Mouse (Mus musculus): ENCODE measurements around the gene Tex22. TPM values are rescaled to one million over a fixed set of nuclear protein-coding genes. Genes with fewer than 3 reads are reported as not detected.

The Tex22 gene
- polyA plus RNA-seq, 1 experiment from 2014 or later = not detected

GRCm38 (mm10) chr12:113048103-113048502, 26.2 kb upstream of the Tex22 start:
- Histone ChIP-seq H3K4me1 (ENCODE audit: control insufficient read depth, insufficient read depth, low read length) (peaks cover 6% of the 10 kb centered on the region; the same call in 1 of the 2 replicates), H3K36me3 (ENCODE audit: control insufficient read depth, insufficient read depth, low read length) (peaks cover 47% of the 10 kb centered on the region), H3K9me3 (ENCODE audit: control insufficient read depth, low read length) (no peaks in the 10 kb centered on the region), H3K9ac (ENCODE audit: low read depth, low read length) (no peak overlapping the region), H3K4me3 (ENCODE audit: low read length) (no peak overlapping the region), H3K27me3 (ENCODE audit: control insufficient read depth, insufficient read depth, low read length) (no peaks in the 10 kb centered on the region), H3K27ac (ENCODE audit: low read depth, low read length) (no peak overlapping the region), H3K4me2 (replicated peaks; ENCODE audit: low read depth, low read length) (no peak overlapping the region)
- no peak for ATAC-seq (ENCODE audit: low FRiP score, low TSS enrichment)
- WGBS = 93% methylated on average over 5 of the region's 5 CpGs

- ATAC-seq (ENCODE audit: low FRiP score, low TSS enrichment) = no peak
- Histone ChIP-seq H3K4me2 (replicated peaks; ENCODE audit: low read depth, low read length) (no peak overlapping the region), H3K27ac (ENCODE audit: low read depth, low read length) (no peak overlapping the region), H3K4me1 (ENCODE audit: control insufficient read depth, insufficient read depth, low read length) (peaks cover 6% of the 10 kb centered on the region; the same call in 1 of the 2 replicates), H3K9ac (ENCODE audit: low read depth, low read length) (no peak overlapping the region), H3K9me3 (ENCODE audit: control insufficient read depth, low read length) (no peaks in the 10 kb centered on the region), H3K4me3 (ENCODE audit: low read length) (no peak overlapping the region), H3K27me3 (ENCODE audit: control insufficient read depth, insufficient read depth, low read length) (no peaks in the 10 kb centered on the region), H3K36me3 (ENCODE audit: control insufficient read depth, insufficient read depth, low read length) (peaks cover 62% of the 10 kb centered on the region)
- 85% methylated on average over 9 of the region's 9 CpGs for WGBS
These were observed 24.5 kb upstream of the Tex22 start for GRCm38 (mm10) chr12:113049836-113050235.

- H3K27ac ChIP-seq (ENCODE audit: low read depth, low read length) = no peak overlapping the region
- H3K4me2 ChIP-seq (replicated peaks; ENCODE audit: low read depth, low read length) = no peak overlapping the region
- H3K27me3 ChIP-seq (ENCODE audit: control insufficient read depth, insufficient read depth, low read length) = no peaks in the 10 kb centered on the region
- H3K4me1 ChIP-seq (ENCODE audit: control insufficient read depth, insufficient read depth, low read length) = peaks cover 6% of the 10 kb centered on the region; the same call in 1 of the 2 replicates
- no peaks in the 10 kb centered on the region for H3K9me3 ChIP-seq (ENCODE audit: control insufficient read depth, low read length)
- H3K4me3 ChIP-seq (ENCODE audit: low read length) = no peak overlapping the region
- no peak overlapping the region for H3K9ac ChIP-seq (ENCODE audit: low read depth, low read length)
- H3K36me3 ChIP-seq (ENCODE audit: control insufficient read depth, insufficient read depth, low read length) = peaks cover 62% of the 10 kb centered on the region
- ATAC-seq (ENCODE audit: low FRiP score, low TSS enrichment) = no peak
- 79% methylated on average over 12 of the region's 12 CpGs for WGBS
These were observed 23.6 kb upstream of the Tex22 start for GRCm38 (mm10) chr12:113050671-113051070.

GRCm38 (mm10) chr12:113051628-113052403, 22.5 kb upstream of the Tex22 start:
- Histone ChIP-seq H3K4me2 (replicated peaks; ENCODE audit: low read depth, low read length) (no peak overlapping the region), H3K4me3 (ENCODE audit: low read length) (no peak overlapping the region), H3K9me3 (ENCODE audit: control insufficient read depth, low read length) (no peaks in the 10 kb centered on the region), H3K4me1 (ENCODE audit: control insufficient read depth, insufficient read depth, low read length) (peaks cover 6% of the 10 kb centered on the region; the same call in 1 of the 2 replicates), H3K36me3 (ENCODE audit: control insufficient read depth, insufficient read depth, low read length) (peaks cover 62% of the 10 kb centered on the region), H3K27ac (ENCODE audit: low read depth, low read length) (peak overlapping the region; percentile 30; the same call in 1 of the 2 replicates), H3K27me3 (ENCODE audit: control insufficient read depth, insufficient read depth, low read length) (no peaks in the 10 kb centered on the region), H3K9ac (ENCODE audit: low read depth, low read length) (0 out of 2 replicates have a peak overlapping the region, but pooled peaks have one; percentile 13)
- 44% methylated on average over 9 of the region's 9 CpGs for WGBS
- peak; percentile 29; the same call in 1 of the 2 replicates for ATAC-seq (ENCODE audit: low FRiP score, low TSS enrichment)

- Histone ChIP-seq H3K9ac (ENCODE audit: low read depth, low read length) (no peak overlapping the region), H3K9me3 (ENCODE audit: control insufficient read depth, low read length) (no peaks in the 10 kb centered on the region), H3K4me2 (replicated peaks; ENCODE audit: low read depth, low read length) (no peak overlapping the region), H3K36me3 (ENCODE audit: control insufficient read depth, insufficient read depth, low read length) (peaks cover 68% of the 10 kb centered on the region), H3K4me3 (ENCODE audit: low read length) (no peak overlapping the region), H3K27me3 (ENCODE audit: control insufficient read depth, insufficient read depth, low read length) (no peaks in the 10 kb centered on the region), H3K27ac (ENCODE audit: low read depth, low read length) (no peak overlapping the region), H3K4me1 (ENCODE audit: control insufficient read depth, insufficient read depth, low read length) (peaks cover 6% of the 10 kb centered on the region; the same call in 1 of the 2 replicates)
- no peak for ATAC-seq (ENCODE audit: low FRiP score, low TSS enrichment)
- WGBS = 79% methylated on average over 8 of the region's 8 CpGs
These were observed 18.2 kb upstream of the Tex22 start for GRCm38 (mm10) chr12:113056089-113056488.

GRCm38 (mm10) chr12:113060178-113060577, 14.1 kb upstream of the Tex22 start:
- ATAC-seq (ENCODE audit: low FRiP score, low TSS enrichment) = no peak
- H3K4me1 ChIP-seq (ENCODE audit: control insufficient read depth, insufficient read depth, low read length) = no peaks in the 10 kb centered on the region

GRCm38 (mm10) chr12:113061606-113062005, 12.7 kb upstream of the Tex22 start:
- peaks cover 65% of the 10 kb centered on the region for H3K36me3 ChIP-seq (ENCODE audit: control insufficient read depth, insufficient read depth, low read length)
- no peak overlapping the region for H3K4me3 ChIP-seq (ENCODE audit: low read length)
- 86% methylated on average over 9 of the region's 9 CpGs for WGBS
- H3K9me3 ChIP-seq (ENCODE audit: control insufficient read depth, low read length) = no peaks in the 10 kb centered on the region
- ATAC-seq (ENCODE audit: low FRiP score, low TSS enrichment) = no peak
- no peak overlapping the region for H3K27ac ChIP-seq (ENCODE audit: low read depth, low read length)
- H3K4me1 ChIP-seq (ENCODE audit: control insufficient read depth, insufficient read depth, low read length) = no peaks in the 10 kb centered on the region
- no peak overlapping the region for H3K9ac ChIP-seq (ENCODE audit: low read depth, low read length)
- H3K27me3 ChIP-seq (ENCODE audit: control insufficient read depth, insufficient read depth, low read length) = no peaks in the 10 kb centered on the region
- H3K4me2 ChIP-seq (replicated peaks; ENCODE audit: low read depth, low read length) = no peak overlapping the region

More at GRCm38 (mm10) chr12:113060178-113060577, 14.1 kb upstream of the Tex22 start:
- Histone ChIP-seq H3K9me3 (ENCODE audit: control insufficient read depth, low read length) (no peaks in the 10 kb centered on the region), H3K27ac (ENCODE audit: low read depth, low read length) (no peak overlapping the region), H3K9ac (ENCODE audit: low read depth, low read length) (no peak overlapping the region), H3K4me2 (replicated peaks; ENCODE audit: low read depth, low read length) (no peak overlapping the region), H3K36me3 (ENCODE audit: control insufficient read depth, insufficient read depth, low read length) (peaks cover 60% of the 10 kb centered on the region), H3K4me3 (ENCODE audit: low read length) (no peak overlapping the region), H3K27me3 (ENCODE audit: control insufficient read depth, insufficient read depth, low read length) (no peaks in the 10 kb centered on the region)
- WGBS = 95% methylated on average over 5 of the region's 5 CpGs

- Histone ChIP-seq H3K9ac (ENCODE audit: low read depth, low read length) (no peak overlapping the region), H3K4me3 (ENCODE audit: low read length) (no peak overlapping the region), H3K36me3 (ENCODE audit: control insufficient read depth, insufficient read depth, low read length) (peaks cover 62% of the 10 kb centered on the region), H3K27me3 (ENCODE audit: control insufficient read depth, insufficient read depth, low read length) (no peaks in the 10 kb centered on the region), H3K4me2 (replicated peaks; ENCODE audit: low read depth, low read length) (no peak overlapping the region), H3K9me3 (ENCODE audit: control insufficient read depth, low read length) (no peaks in the 10 kb centered on the region), H3K4me1 (ENCODE audit: control insufficient read depth, insufficient read depth, low read length) (no peaks in the 10 kb centered on the region), H3K27ac (ENCODE audit: low read depth, low read length) (no peak overlapping the region)
- WGBS = 87% methylated on average over 10 of the region's 10 CpGs
- no peak for ATAC-seq (ENCODE audit: low FRiP score, low TSS enrichment)
These were observed 12.1 kb upstream of the Tex22 start for GRCm38 (mm10) chr12:113062201-113062600.

- no peaks in the 10 kb centered on the region for H3K4me1 ChIP-seq (ENCODE audit: control insufficient read depth, insufficient read depth, low read length)
- no peaks in the 10 kb centered on the region for H3K27me3 ChIP-seq (ENCODE audit: control insufficient read depth, insufficient read depth, low read length)
- no peak overlapping the region for H3K27ac ChIP-seq (ENCODE audit: low read depth, low read length)
- no peaks in the 10 kb centered on the region for H3K9me3 ChIP-seq (ENCODE audit: control insufficient read depth, low read length)
- 94% methylated on average over 7 of the region's 7 CpGs for WGBS
- H3K36me3 ChIP-seq (ENCODE audit: control insufficient read depth, insufficient read depth, low read length) = peaks cover 61% of the 10 kb centered on the region
- H3K4me3 ChIP-seq (ENCODE audit: low read length) = no peak overlapping the region
- ATAC-seq (ENCODE audit: low FRiP score, low TSS enrichment) = no peak
- H3K4me2 ChIP-seq (replicated peaks; ENCODE audit: low read depth, low read length) = no peak overlapping the region
- H3K9ac ChIP-seq (ENCODE audit: low read depth, low read length) = no peak overlapping the region
These were observed 10.6 kb upstream of the Tex22 start for GRCm38 (mm10) chr12:113063700-113064099.
